Mouse (Mus musculus) lung, adult 2 months (tissue): Measurements from ENCODE around the gene Tnfaip2.

ENCODE experiments used
- CTCF ChIP-seq: fragments of 200-500 bp; IDR thresholded peaks from 2 replicates; pipeline ENCODE4 v1.5.1; 2011; ENCODE audit warnings: mild to moderate bottlenecking, low read length, control low read depth; ENCODE audit not compliant: insufficient read depth
- POLR2A ChIP-seq: fragments of 200-500 bp; IDR thresholded peaks from 2 replicates; pipeline ENCODE4 v1.6.1; 2011; ENCODE audit warnings: low read depth, mild to moderate bottlenecking, control low read depth, low read length, borderline replicate concordance; ENCODE audit errors: extremely low read depth

- no peak for TF ChIP-seq CTCF
- no peak for TF ChIP-seq POLR2A
These were observed 18.6 kb upstream of the Tnfaip2 start for GRCm38 (mm10) chr12:111423570-111424129.
